Mouse (Mus musculus): ENCODE data around the gene Mdfi. TPM values are rescaled to one million over a fixed set of nuclear protein-coding genes. Genes with fewer than 3 reads are reported as not detected.

Gene Mdfi
- polyA plus RNA-seq, 1 experiment, result 51.1 TPM

DNA sequence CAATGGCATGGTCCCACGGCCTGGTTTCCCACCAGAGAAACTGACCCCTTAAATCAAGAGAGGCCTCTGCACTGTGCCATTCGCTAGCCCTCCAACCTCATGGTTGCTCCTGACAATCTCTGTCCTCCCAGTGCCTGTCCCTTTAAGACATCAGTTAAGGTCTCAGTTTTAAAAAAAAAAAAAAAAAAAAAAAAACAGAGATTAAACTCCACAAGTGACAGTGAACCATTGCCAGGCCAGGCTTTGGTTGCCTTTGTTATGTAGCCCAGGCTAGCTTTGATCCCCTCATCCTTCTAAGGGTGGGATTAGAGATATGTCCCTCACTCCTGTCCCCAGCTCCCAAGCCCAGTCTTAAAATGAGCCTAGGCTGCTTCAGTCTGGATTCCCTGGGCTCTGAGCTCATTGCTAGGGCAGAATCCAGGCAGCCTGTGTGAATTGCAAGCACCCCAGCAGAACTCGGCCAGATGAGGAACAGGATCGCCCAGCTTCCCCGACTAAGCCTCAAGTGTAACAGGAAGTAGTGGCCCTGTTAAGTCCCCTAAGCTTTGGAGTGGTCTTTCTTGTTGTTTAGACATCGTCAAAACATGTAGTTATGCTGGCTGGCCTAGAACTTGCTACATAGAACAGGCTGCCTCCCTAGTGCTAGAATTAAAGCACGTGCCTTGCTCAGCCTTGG is 16.3 kb upstream of the Mdfi start:
- H3K4me3 ChIP-seq (replicated peaks; ENCODE audit: extremely low read depth, low read depth, low read length), result no peak overlapping the region
- TF ChIP-seq POLR2A (IDR thresholded peaks at IDR 0.05; ENCODE audit: borderline replicate concordance, extremely low read depth, low read depth, low read length) (no peak), CTCF (IDR thresholded peaks at IDR 0.05; ENCODE audit: insufficient read depth, low read length) (no peak)
- DNase-seq, result no peak
- no peaks in the 10 kb centered on the region for H3K4me1 ChIP-seq (ENCODE audit: control insufficient read depth, insufficient read depth, low read length)
- 67% methylated on average over 7 of the region's 7 CpGs for WGBS

GRCm38 (mm10) chr17:47850035-47850434 is 15.5 kb upstream of the Mdfi start:
- no peak for TF ChIP-seq CTCF (IDR thresholded peaks at IDR 0.05; ENCODE audit: insufficient read depth, low read length)
- no peak for TF ChIP-seq POLR2A (IDR thresholded peaks at IDR 0.05; ENCODE audit: borderline replicate concordance, extremely low read depth, low read depth, low read length)
- Histone ChIP-seq H3K4me1 (ENCODE audit: control insufficient read depth, insufficient read depth, low read length) (no peaks in the 10 kb centered on the region), H3K4me3 (replicated peaks; ENCODE audit: extremely low read depth, low read depth, low read length) (no peak overlapping the region)
- no peak for DNase-seq
- WGBS, result 70% methylated on average over 3 of the region's 3 CpGs

DNA sequence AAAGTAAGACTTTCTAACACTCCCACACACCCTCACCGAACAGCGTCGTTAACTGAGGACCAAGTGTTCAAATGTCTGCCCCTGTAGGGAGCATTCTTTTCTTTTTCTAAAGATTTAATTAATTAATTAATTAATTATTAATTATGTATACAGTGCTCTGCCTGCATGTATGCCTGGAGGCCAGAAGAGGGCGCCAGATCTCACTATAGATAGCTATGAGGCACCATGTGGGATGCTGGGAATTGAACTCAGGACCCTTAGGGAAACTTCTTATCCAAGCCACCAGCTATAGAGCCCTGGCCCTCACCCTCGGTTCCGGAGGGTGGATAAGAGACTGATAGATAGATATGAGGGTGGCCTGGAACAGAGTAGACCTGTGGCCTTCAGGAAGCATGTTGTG is 13.5 kb upstream of the Mdfi start:
- WGBS, result 83% methylated on average over 6 of the region's 6 CpGs
- TF ChIP-seq POLR2A (IDR thresholded peaks at IDR 0.05; ENCODE audit: borderline replicate concordance, extremely low read depth, low read depth, low read length) (no peak), CTCF (IDR thresholded peaks at IDR 0.05; ENCODE audit: insufficient read depth, low read length) (peak; percentile 24; the same call in 1 of the 2 replicates)

GRCm38 (mm10) chr17:47845609-47846008 is 11.1 kb upstream of the Mdfi start:
- TF ChIP-seq CTCF (IDR thresholded peaks at IDR 0.05; ENCODE audit: insufficient read depth, low read length) (no peak), POLR2A (IDR thresholded peaks at IDR 0.05; ENCODE audit: borderline replicate concordance, extremely low read depth, low read depth, low read length) (no peak)
- Histone ChIP-seq H3K4me1 (ENCODE audit: control insufficient read depth, insufficient read depth, low read length) (peaks cover 3% of the 10 kb centered on the region; the same call in 1 of the 2 replicates), H3K4me3 (replicated peaks; ENCODE audit: extremely low read depth, low read depth, low read length) (no peak overlapping the region)
- DNase-seq, result no peak
- WGBS, result 77% methylated on average over 11 of the region's 11 CpGs

More for the DNA sequence above, 13.5 kb upstream of the Mdfi start:
- DNase-seq, result no peak
- Histone ChIP-seq H3K4me1 (ENCODE audit: control insufficient read depth, insufficient read depth, low read length) (no peaks in the 10 kb centered on the region), H3K4me3 (replicated peaks; ENCODE audit: extremely low read depth, low read depth, low read length) (no peak overlapping the region)

DNA sequence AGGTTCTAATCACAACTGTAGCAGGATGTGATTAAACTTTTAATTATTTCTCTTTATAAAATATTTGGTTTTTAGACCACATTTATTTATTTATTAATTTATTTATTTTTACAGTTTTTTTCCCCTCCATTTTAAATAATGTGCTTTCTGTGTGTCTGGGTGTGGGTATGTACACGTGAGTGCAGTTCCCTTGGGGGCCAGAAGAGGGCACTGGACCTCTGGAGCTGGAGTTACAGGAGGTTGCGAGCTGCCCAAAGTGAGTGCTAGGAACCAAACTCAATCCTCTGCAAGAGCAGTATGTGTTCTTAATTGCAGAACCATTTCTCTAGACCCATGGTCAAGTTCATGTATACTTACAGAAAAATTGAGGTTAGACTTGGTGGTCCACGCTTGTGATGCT is 9.0 kb upstream of the Mdfi start:
- TF ChIP-seq POLR2A (IDR thresholded peaks at IDR 0.05; ENCODE audit: borderline replicate concordance, extremely low read depth, low read depth, low read length) (no peak), CTCF (IDR thresholded peaks at IDR 0.05; ENCODE audit: insufficient read depth, low read length) (no peak)
- Histone ChIP-seq H3K4me1 (ENCODE audit: control insufficient read depth, insufficient read depth, low read length) (peaks cover 3% of the 10 kb centered on the region; the same call in 1 of the 2 replicates), H3K4me3 (replicated peaks; ENCODE audit: extremely low read depth, low read depth, low read length) (no peak overlapping the region)
- DNase-seq, result no peak
- WGBS, result 98% methylated on average over 3 of the region's 3 CpGs

DNA sequence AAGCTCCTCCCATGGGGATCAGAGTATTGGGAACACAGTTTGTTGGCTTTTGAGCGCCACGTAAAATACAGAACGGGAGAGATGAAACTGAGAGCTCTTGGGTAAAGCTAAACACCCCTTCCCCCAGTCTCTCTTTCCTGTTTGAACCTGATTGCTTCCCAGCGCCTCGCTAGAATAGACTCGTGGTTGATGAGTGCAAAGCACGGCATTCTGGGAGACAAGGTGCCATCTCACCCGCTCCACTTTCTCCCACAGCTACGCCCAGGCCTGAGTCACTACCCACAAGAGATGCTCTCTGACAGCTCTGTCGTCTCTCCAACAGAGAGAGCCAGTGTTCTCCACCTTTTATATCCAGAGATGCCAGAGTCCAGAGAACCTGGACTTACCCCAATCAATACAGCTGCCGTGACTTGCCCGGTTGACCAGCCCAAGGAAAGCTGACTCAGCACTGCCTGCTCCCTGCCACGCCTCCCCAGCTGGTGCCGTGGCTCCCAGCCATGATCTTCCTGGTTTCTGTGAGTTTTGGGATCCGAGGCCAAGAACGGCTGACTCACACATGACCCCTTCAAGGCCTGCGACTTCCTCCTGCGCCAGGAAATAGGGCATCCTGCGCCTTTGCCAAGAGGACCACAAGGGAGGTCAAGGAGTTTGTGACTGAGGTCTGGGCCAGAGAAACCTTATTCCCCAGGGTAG is 7.6 kb upstream of the Mdfi start:
- TF ChIP-seq POLR2A (IDR thresholded peaks at IDR 0.05; ENCODE audit: borderline replicate concordance, extremely low read depth, low read depth, low read length) (no peak), CTCF (IDR thresholded peaks at IDR 0.05; ENCODE audit: insufficient read depth, low read length) (no peak)
- H3K4me3 ChIP-seq (replicated peaks; ENCODE audit: extremely low read depth, low read depth, low read length), result no peak overlapping the region
- H3K4me1 ChIP-seq (ENCODE audit: control insufficient read depth, insufficient read depth, low read length), result peaks cover 3% of the 10 kb centered on the region; the same call in 1 of the 2 replicates
- DNase-seq, result peak; percentile 55
- WGBS, result 36% methylated on average over 19 of the region's 19 CpGs

GRCm38 (mm10) chr17:47841521-47841920 is 7.0 kb upstream of the Mdfi start:
- WGBS, result 80% methylated on average over 8 of the region's 8 CpGs
- no peak for DNase-seq
- H3K4me3 ChIP-seq (replicated peaks; ENCODE audit: extremely low read depth, low read depth, low read length), result no peak overlapping the region
- peaks cover 3% of the 10 kb centered on the region; the same call in 1 of the 2 replicates for H3K4me1 ChIP-seq (ENCODE audit: control insufficient read depth, insufficient read depth, low read length)
- TF ChIP-seq CTCF (IDR thresholded peaks at IDR 0.05; ENCODE audit: insufficient read depth, low read length) (no peak), POLR2A (IDR thresholded peaks at IDR 0.05; ENCODE audit: borderline replicate concordance, extremely low read depth, low read depth, low read length) (no peak)

DNA sequence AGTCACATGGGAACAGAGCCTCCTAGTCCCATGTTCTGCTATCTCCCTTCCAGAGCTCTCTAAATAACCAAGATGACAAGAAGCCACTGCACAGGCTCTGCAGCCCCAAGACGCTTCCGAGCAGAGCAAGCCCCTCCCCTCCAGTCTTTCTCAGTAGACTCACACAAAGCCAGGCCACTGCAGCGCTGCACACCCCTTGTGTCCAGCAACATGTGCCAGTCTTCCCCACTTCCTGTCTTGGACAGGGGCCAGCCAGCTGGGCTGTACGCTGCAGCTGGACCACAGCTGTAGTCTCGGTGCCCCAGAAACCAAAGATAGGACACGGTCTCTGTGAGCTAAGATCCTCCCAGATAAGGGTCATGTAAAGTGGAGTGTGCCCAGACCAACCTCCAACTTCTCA is 3.3 kb upstream of the Mdfi start:
- TF ChIP-seq POLR2A (IDR thresholded peaks at IDR 0.05; ENCODE audit: borderline replicate concordance, extremely low read depth, low read depth, low read length) (no peak), CTCF (IDR thresholded peaks at IDR 0.05; ENCODE audit: insufficient read depth, low read length) (no peak)
- Histone ChIP-seq H3K4me1 (ENCODE audit: control insufficient read depth, insufficient read depth, low read length) (peaks cover 6% of the 10 kb centered on the region), H3K4me3 (replicated peaks; ENCODE audit: extremely low read depth, low read depth, low read length) (no peak overlapping the region)
- WGBS, result 23% methylated on average over 6 of the region's 6 CpGs
- no peak for DNase-seq

GRCm38 (mm10) chr17:47833628-47834481 is 636 bp downstream of the Mdfi start:
- DNase-seq, result peak; percentile 20
- peaks cover 3% of the 10 kb centered on the region; the same call in 1 of the 2 replicates for H3K4me1 ChIP-seq (ENCODE audit: control insufficient read depth, insufficient read depth, low read length)
- 1% methylated on average over 45 of the region's 45 CpGs for WGBS
- peak overlapping the region; percentile 70 for H3K4me3 ChIP-seq (replicated peaks; ENCODE audit: extremely low read depth, low read depth, low read length)
- TF ChIP-seq POLR2A (IDR thresholded peaks at IDR 0.05; ENCODE audit: borderline replicate concordance, extremely low read depth, low read depth, low read length) (no peak), CTCF (IDR thresholded peaks at IDR 0.05; ENCODE audit: insufficient read depth, low read length) (no peak)

Measured in lung, adult 2 months (tissue).